Mouse (Mus musculus): ENCODE measurements around the gene B3galt5.

Gene B3galt5

GRCm38 (mm10) chr16:96235366-96235970, at the start of gene B3galt5:
Gene B3galt5 (plus strand): TSS chr16:96235801.
- DNase-seq (ENCODE audit: low spot score in 2 of 2), result peak; percentile 37 to 38

GRCm38 (mm10) chr16:96187619-96188018, 48.0 kb upstream of the B3galt5 start:
- no peak for DNase-seq (ENCODE audit: low spot score in 2 of 2)

- DNase-seq (ENCODE audit: low spot score in 2 of 2), result peak; percentile 99 to 100
Observed at GRCm38 (mm10) chr16:96191531-96192506, 43.8 kb upstream of the B3galt5 start, which contains the start of gene Lca5l. Gene Lca5l (minus strand): TSS chr16:96192271.

GRCm38 (mm10) chr16:96199913-96200701, 35.5 kb upstream of the B3galt5 start, which contains the start of gene Sh3bgr:
Gene Sh3bgr (plus strand): TSS chr16:96200450.
- peak in 1 of 2 experiments; percentile 41 for DNase-seq (ENCODE audit: low spot score in 2 of 2)

GRCm38 (mm10) chr16:96200702-96201028, 34.9 kb upstream of the B3galt5 start:
- DNase-seq (ENCODE audit: low spot score in 2 of 2), result no peak

GRCm38 (mm10) chr16:96201485-96202232, 33.9 kb upstream of the B3galt5 start:
- no peak for DNase-seq (ENCODE audit: low spot score in 2 of 2)

- DNase-seq (ENCODE audit: low spot score in 2 of 2), result peak; percentile 33 to 53
Observed at GRCm38 (mm10) chr16:96209789-96210188, 25.8 kb upstream of the B3galt5 start.

GRCm38 (mm10) chr16:96210856-96211255, 24.7 kb upstream of the B3galt5 start:
- no peak for DNase-seq (ENCODE audit: low spot score in 2 of 2)

GRCm38 (mm10) chr16:96213027-96213426, 22.6 kb upstream of the B3galt5 start:
- no peak for DNase-seq (ENCODE audit: low spot score in 2 of 2)

GRCm38 (mm10) chr16:96221491-96221890, 14.1 kb upstream of the B3galt5 start:
- DNase-seq (ENCODE audit: low spot score in 2 of 2), result no peak

GRCm38 (mm10) chr16:96221959-96222358, 13.6 kb upstream of the B3galt5 start:
- DNase-seq (ENCODE audit: low spot score in 2 of 2), result no peak

- DNase-seq (ENCODE audit: low spot score in 2 of 2), result no peak
Observed at GRCm38 (mm10) chr16:96222452-96222851, 13.1 kb upstream of the B3galt5 start.

GRCm38 (mm10) chr16:96228438-96228837, 7.2 kb upstream of the B3galt5 start:
- peak in 1 of 2 experiments; percentile 27 for DNase-seq (ENCODE audit: low spot score in 2 of 2)

- DNase-seq (ENCODE audit: low spot score in 2 of 2), result peak in 1 of 2 experiments; percentile 29
Observed at GRCm38 (mm10) chr16:96229044-96229555, 6.5 kb upstream of the B3galt5 start.

- peak; percentile 71 to 81 for DNase-seq (ENCODE audit: low spot score in 2 of 2)
Observed at GRCm38 (mm10) chr16:96230411-96230810, 5.2 kb upstream of the B3galt5 start.

- DNase-seq (ENCODE audit: low spot score in 2 of 2), result peak in 1 of 2 experiments; percentile 10
Observed at GRCm38 (mm10) chr16:96231251-96231650, 4.3 kb upstream of the B3galt5 start.

- peak in 1 of 2 experiments; percentile 14 for DNase-seq (ENCODE audit: low spot score in 2 of 2)
Observed at GRCm38 (mm10) chr16:96231974-96232373, 3.6 kb upstream of the B3galt5 start.

GRCm38 (mm10) chr16:96233996-96234395, 1.6 kb upstream of the B3galt5 start:
- peak in 1 of 2 experiments; percentile 11 for DNase-seq (ENCODE audit: low spot score in 2 of 2)

- DNase-seq (ENCODE audit: low spot score in 2 of 2), result no peak
Observed at GRCm38 (mm10) chr16:96244496-96244895, 8.9 kb downstream of the B3galt5 start.

GRCm38 (mm10) chr16:96249635-96250034, 14.0 kb downstream of the B3galt5 start:
- peak; percentile 59 to 76 for DNase-seq (ENCODE audit: low spot score in 2 of 2)

GRCm38 (mm10) chr16:96252146-96252545, 16.5 kb downstream of the B3galt5 start:
- no peak for DNase-seq (ENCODE audit: low spot score in 2 of 2)
